Mouse (Mus musculus) myocyte (in vitro differentiated cells): Measurements from ENCODE around the gene Dhx16. TPM values are rescaled to one million over a fixed set of nuclear protein-coding genes. Genes with fewer than 3 reads are reported as not detected.
A peak's percentile ranks its signal among the peaks of the same experiment; 100 is the strongest.

Experiments used
- H3K27me3 ChIP-seq: one replicate; pipeline ENCODE4 v1.6.1; 2011; ENCODE audit not compliant: control insufficient read depth, insufficient read depth, insufficient read length
- H3K36me3 ChIP-seq: one replicate; pipeline ENCODE4 v1.6.1; 2011; ENCODE audit not compliant: control insufficient read depth, insufficient read depth
- H3K4me2 ChIP-seq: one replicate; pipeline ENCODE4 v1.6.1; 2011; ENCODE audit warnings: low read depth, control low read depth
- H3K4me3 ChIP-seq: one replicate; pipeline ENCODE4 v1.5.1; 2011; ENCODE audit warnings: mild to moderate bottlenecking, control low read depth, moderate library complexity
- H3K79me2 ChIP-seq: one replicate; pipeline ENCODE4 v1.6.1; 2011; ENCODE audit not compliant: control insufficient read depth, insufficient read depth
- H3ac ChIP-seq: one replicate; pipeline ENCODE4 v1.6.1; 2011; ENCODE audit not compliant: control insufficient read depth, insufficient read length
- CEBPB ChIP-seq: IDR thresholded peaks from 2 replicates; pipeline ENCODE4 v1.6.1; 2011; ENCODE audit warnings: mild to moderate bottlenecking, moderate library complexity; ENCODE audit not compliant: poor library complexity, insufficient read depth, severe bottlenecking
- E2F4 ChIP-seq: IDR thresholded peaks from one replicate; pipeline ENCODE4 v1.6.1; 2011; ENCODE audit warnings: mild to moderate bottlenecking, control low read depth, moderate library complexity; ENCODE audit not compliant: insufficient read depth
- MAX ChIP-seq: IDR thresholded peaks from one replicate; pipeline ENCODE4 v1.6.1; 2011; ENCODE audit warnings: low read depth, mild to moderate bottlenecking, control low read depth
- MYOD1 ChIP-seq, 3 experiments: IDR thresholded peaks; one replicate each; pipeline ENCODE4 v1.6.1; 2011; ENCODE audit warnings: control low read depth in 2 of 3, low read depth in 2 of 3, mild to moderate bottlenecking in 2 of 3, moderate library complexity in 1 of 3; ENCODE audit not compliant: insufficient read length in 2 of 3, control insufficient read depth in 1 of 3
- MYOG ChIP-seq, 3 experiments: IDR thresholded peaks; one replicate each; pipeline ENCODE4 v1.6.1; 2011; ENCODE audit warnings: control low read depth in 2 of 3, low read depth in 2 of 3, mild to moderate bottlenecking in 2 of 3; ENCODE audit not compliant: insufficient read length in 2 of 3, control insufficient read depth in 1 of 3, insufficient read depth in 1 of 3
- POLR2A ChIP-seq: IDR thresholded peaks from one replicate; pipeline ENCODE4 v1.6.1; 2011; ENCODE audit warnings: low read depth, mild to moderate bottlenecking, control low read depth, moderate library complexity; ENCODE audit not compliant: insufficient read length
- POLR2AphosphoS2 ChIP-seq: IDR thresholded peaks from one replicate; pipeline ENCODE4 v1.6.1; 2011; ENCODE audit warnings: low read depth, control low read depth; ENCODE audit not compliant: insufficient read length
- REST ChIP-seq: IDR thresholded peaks from one replicate; pipeline ENCODE4 v1.6.1; 2011; ENCODE audit warnings: mild to moderate bottlenecking, control low read depth, moderate library complexity; ENCODE audit not compliant: insufficient read depth, insufficient read length
- SRF ChIP-seq: IDR thresholded peaks from one replicate; pipeline ENCODE4 v1.6.1; 2011; ENCODE audit warnings: low read depth; ENCODE audit not compliant: control insufficient read depth, insufficient read length
- TCF12 ChIP-seq: IDR thresholded peaks from one replicate; pipeline ENCODE4 v1.6.1; 2011; ENCODE audit warnings: mild to moderate bottlenecking, control low read depth; ENCODE audit not compliant: poor library complexity, insufficient read depth, severe bottlenecking
- TCF3 ChIP-seq: IDR thresholded peaks from one replicate; pipeline ENCODE4 v1.6.1; 2011; ENCODE audit warnings: low read depth, control low read depth; ENCODE audit not compliant: insufficient read length
- USF1 ChIP-seq: IDR thresholded peaks from one replicate; pipeline ENCODE4 v1.6.1; 2011; ENCODE audit warnings: low read depth, mild to moderate bottlenecking, control low read depth, moderate library complexity
- polyA plus RNA-seq: library from polyadenylated mRNA; unstranded; fragments of >200 nt; fragmentation: generic; extraction: Trizol; gene quantifications from one replicate; pipeline ENCODE4 v1.2.1, GENCODE M21; 2012; ENCODE audit warnings: missing spikeins

Gene Dhx16
- polyA plus RNA-seq, 1 experiment = 29.4 TPM

- peaks cover 82% of the 10 kb centered on the region for H3K79me2 ChIP-seq
- H3K27me3 ChIP-seq = no peaks in the 10 kb centered on the region
- H3K4me2 ChIP-seq = peak overlapping the region; percentile 99
- TF ChIP-seq E2F4 = no peak
- no peak for TF ChIP-seq MYOD1 (IDR thresholded peaks at IDR 0.05; ENCODE audit: control insufficient read depth in 1 of 3, insufficient read length in 2 of 3, low read depth in 2 of 3)
- TF ChIP-seq CEBPB = no peak
- no peak for TF ChIP-seq TCF3
- no peak for TF ChIP-seq TCF12
- peak; percentile 14 for TF ChIP-seq POLR2AphosphoS2
- no peak for TF ChIP-seq MYOG (IDR thresholded peaks at IDR 0.05; ENCODE audit: control insufficient read depth in 1 of 3, insufficient read depth in 1 of 3, insufficient read length in 2 of 3, low read depth in 2 of 3)
- no peak for TF ChIP-seq POLR2A
- TF ChIP-seq SRF = peak; percentile 65
- no peak for TF ChIP-seq REST
- TF ChIP-seq USF1 = no peak
- TF ChIP-seq MAX = no peak
- H3K4me3 ChIP-seq = peak overlapping the region; percentile 90
- no peak overlapping the region for H3ac ChIP-seq
- H3K36me3 ChIP-seq = peaks cover 14% of the 10 kb centered on the region
Measured at GRCm38 (mm10) chr17:35870151-35870883, 9.3 kb upstream of the Dhx16 start.

GRCm38 (mm10) chr17:35870884-35871696, 8.5 kb upstream of the Dhx16 start:
- Histone ChIP-seq H3K4me3 (peak overlapping the region; percentile 90), H3K36me3 (peaks cover 18% of the 10 kb centered on the region), H3K79me2 (peaks cover 85% of the 10 kb centered on the region)

GRCm38 (mm10) chr17:35873774-35874519, 5.7 kb upstream of the Dhx16 start:
- Histone ChIP-seq H3K36me3 (peaks cover 23% of the 10 kb centered on the region), H3K4me3 (no peak overlapping the region), H3K79me2 (peaks cover 61% of the 10 kb centered on the region), H3ac (no peak overlapping the region), H3K4me2 (peak overlapping the region; percentile 37), H3K27me3 (no peaks in the 10 kb centered on the region)
- TF ChIP-seq POLR2AphosphoS2 (peak; percentile 19), CEBPB (no peak)

More at GRCm38 (mm10) chr17:35870884-35871696, 8.5 kb upstream of the Dhx16 start:
- Histone ChIP-seq H3ac (no peak overlapping the region), H3K27me3 (no peaks in the 10 kb centered on the region), H3K4me2 (peak overlapping the region; percentile 99)
- no peak for TF ChIP-seq MYOG (IDR thresholded peaks at IDR 0.05; ENCODE audit: control insufficient read depth in 1 of 3, insufficient read depth in 1 of 3, insufficient read length in 2 of 3, low read depth in 2 of 3)
- no peak for TF ChIP-seq POLR2AphosphoS2
- no peak for TF ChIP-seq E2F4
- no peak for TF ChIP-seq CEBPB
- no peak for TF ChIP-seq MYOD1 (IDR thresholded peaks at IDR 0.05; ENCODE audit: control insufficient read depth in 1 of 3, insufficient read length in 2 of 3, low read depth in 2 of 3)
- TF ChIP-seq TCF3 = no peak
- no peak for TF ChIP-seq USF1
- no peak for TF ChIP-seq REST
- no peak for TF ChIP-seq SRF
- TF ChIP-seq MAX = no peak
- TF ChIP-seq TCF12 = no peak
- no peak for TF ChIP-seq POLR2A

- H3K4me2 ChIP-seq = no peak overlapping the region
- no peak overlapping the region for H3ac ChIP-seq
- H3K36me3 ChIP-seq = peaks cover 23% of the 10 kb centered on the region
- H3K27me3 ChIP-seq = no peaks in the 10 kb centered on the region
- TF ChIP-seq USF1 (no peak), MYOD1 (IDR thresholded peaks at IDR 0.05; ENCODE audit: control insufficient read depth in 1 of 3, insufficient read length in 2 of 3, low read depth in 2 of 3) (no peak), POLR2A (no peak), CEBPB (no peak), E2F4 (no peak), MYOG (IDR thresholded peaks at IDR 0.05; ENCODE audit: control insufficient read depth in 1 of 3, insufficient read depth in 1 of 3, insufficient read length in 2 of 3, low read depth in 2 of 3) (no peak), MAX (no peak), TCF12 (no peak), SRF (no peak), POLR2AphosphoS2 (no peak), REST (no peak), TCF3 (no peak)
- peaks cover 53% of the 10 kb centered on the region for H3K79me2 ChIP-seq
- H3K4me3 ChIP-seq = no peak overlapping the region
Measured at GRCm38 (mm10) chr17:35874721-35875120, 4.9 kb upstream of the Dhx16 start.
